Mouse (Mus musculus): Measurements from ENCODE around the gene Bmp4. TPM values are rescaled to one million over a fixed set of nuclear protein-coding genes. Genes with fewer than 3 reads are reported as not detected.
A peak's percentile ranks its signal among the peaks of the same experiment; 100 is the strongest.

Bmp4 gene
- 1.8 and 10.5 TPM in 2 replicates for total RNA-seq (2014; rRNA removed)
- polyA plus RNA-seq (2012; rRNA removed), result 5.2 and 10.0 TPM in 2 replicates

- DNase-seq (ENCODE audit: extremely low read depth, low read depth, low spot score), result no peak
- no peaks in the 10 kb centered on the region for H3K36me3 ChIP-seq (ENCODE audit: control insufficient read depth, insufficient read depth, low read length)
- WGBS, result 17% methylated on average over 26 of the region's 26 CpGs
- TF ChIP-seq POLR2A (IDR thresholded peaks at IDR 0.05; ENCODE audit: extremely low read depth, insufficient read depth, low read length) (no peak), CTCF (IDR thresholded peaks at IDR 0.05; ENCODE audit: low read depth, low read length) (no peak)
- H3K79me2 ChIP-seq (ENCODE audit: control insufficient read depth, insufficient read depth, low read length), result no peaks in the 10 kb centered on the region
- H3K4me3 ChIP-seq (ENCODE audit: insufficient read depth, low read depth, low read length), result peak within 1 kb of the TSS; percentile 65
- peak within 1 kb of the TSS; percentile 46 for H3K9ac ChIP-seq (ENCODE audit: low read depth, low read length)
- peaks cover 6% of the 10 kb centered on the region; the same call in 1 of the 2 replicates for H3K4me1 ChIP-seq (ENCODE audit: control insufficient read depth, insufficient read depth, low read length)
- H3K27ac ChIP-seq (replicated peaks; ENCODE audit: insufficient read depth, low read depth, low read length), result no peak within 1 kb of the TSS
- 0 out of 2 replicates have a peak, but pooled peaks cover 2% of the 10 kb centered on the region for H3K27me3 ChIP-seq (ENCODE audit: control insufficient read depth, insufficient read depth, low read length)
These were observed at the start of gene Bmp4 for GRCm38 (mm10) chr14:46390249-46390775. Gene Bmp4 (minus strand): TSS chr14:46390669.

GRCm38 (mm10) chr14:46439461-46440048 lies 49.1 kb upstream of the Bmp4 start:
- no peak for DNase-seq (ENCODE audit: extremely low read depth, low read depth, low spot score)
- WGBS, result 87% methylated on average over 5 of the region's 5 CpGs
- Histone ChIP-seq H3K27me3 (ENCODE audit: control insufficient read depth, insufficient read depth, low read length) (no peaks in the 10 kb centered on the region), H3K9ac (ENCODE audit: low read depth, low read length) (no peak overlapping the region), H3K4me3 (ENCODE audit: insufficient read depth, low read depth, low read length) (no peak overlapping the region), H3K4me1 (ENCODE audit: control insufficient read depth, insufficient read depth, low read length) (no peaks in the 10 kb centered on the region; the same call in 1 of the 2 replicates), H3K27ac (replicated peaks; ENCODE audit: insufficient read depth, low read depth, low read length) (no peak overlapping the region), H3K79me2 (ENCODE audit: control insufficient read depth, insufficient read depth, low read length) (no peaks in the 10 kb centered on the region), H3K36me3 (ENCODE audit: control insufficient read depth, insufficient read depth, low read length) (no peaks in the 10 kb centered on the region)
- no peak for TF ChIP-seq CTCF (IDR thresholded peaks at IDR 0.05; ENCODE audit: low read depth, low read length)
- no peak for TF ChIP-seq POLR2A (IDR thresholded peaks at IDR 0.05; ENCODE audit: extremely low read depth, insufficient read depth, low read length)

- no peak for TF ChIP-seq CTCF (IDR thresholded peaks at IDR 0.05; ENCODE audit: low read depth, low read length)
- no peak for TF ChIP-seq POLR2A (IDR thresholded peaks at IDR 0.05; ENCODE audit: extremely low read depth, insufficient read depth, low read length)
- WGBS, result 57% methylated on average over 9 of the region's 9 CpGs
- no peak for DNase-seq (ENCODE audit: extremely low read depth, low read depth, low spot score)
- Histone ChIP-seq H3K79me2 (ENCODE audit: control insufficient read depth, insufficient read depth, low read length) (no peaks in the 10 kb centered on the region), H3K9ac (ENCODE audit: low read depth, low read length) (no peak overlapping the region), H3K4me3 (ENCODE audit: insufficient read depth, low read depth, low read length) (no peak overlapping the region), H3K27ac (replicated peaks; ENCODE audit: insufficient read depth, low read depth, low read length) (no peak overlapping the region), H3K36me3 (ENCODE audit: control insufficient read depth, insufficient read depth, low read length) (no peaks in the 10 kb centered on the region), H3K4me1 (ENCODE audit: control insufficient read depth, insufficient read depth, low read length) (no peaks in the 10 kb centered on the region; the same call in 1 of the 2 replicates), H3K27me3 (ENCODE audit: control insufficient read depth, insufficient read depth, low read length) (no peaks in the 10 kb centered on the region)
These were observed 46.1 kb upstream of the Bmp4 start for GRCm38 (mm10) chr14:46436471-46437090.

GRCm38 (mm10) chr14:46430231-46430630 lies 39.8 kb upstream of the Bmp4 start:
- Histone ChIP-seq H3K79me2 (ENCODE audit: control insufficient read depth, insufficient read depth, low read length) (no peaks in the 10 kb centered on the region), H3K9ac (ENCODE audit: low read depth, low read length) (no peak overlapping the region), H3K27me3 (ENCODE audit: control insufficient read depth, insufficient read depth, low read length) (no peaks in the 10 kb centered on the region), H3K4me3 (ENCODE audit: insufficient read depth, low read depth, low read length) (no peak overlapping the region), H3K4me1 (ENCODE audit: control insufficient read depth, insufficient read depth, low read length) (no peaks in the 10 kb centered on the region; the same call in 1 of the 2 replicates), H3K27ac (replicated peaks; ENCODE audit: insufficient read depth, low read depth, low read length) (no peak overlapping the region), H3K36me3 (ENCODE audit: control insufficient read depth, insufficient read depth, low read length) (no peaks in the 10 kb centered on the region)
- no peak for TF ChIP-seq POLR2A (IDR thresholded peaks at IDR 0.05; ENCODE audit: extremely low read depth, insufficient read depth, low read length)
- TF ChIP-seq CTCF (IDR thresholded peaks at IDR 0.05; ENCODE audit: low read depth, low read length), result no peak
- DNase-seq (ENCODE audit: extremely low read depth, low read depth, low spot score), result no peak
- WGBS, result 92% methylated on average over 5 of the region's 5 CpGs

GRCm38 (mm10) chr14:46427251-46427650 lies 36.8 kb upstream of the Bmp4 start:
- Histone ChIP-seq H3K27ac (replicated peaks; ENCODE audit: insufficient read depth, low read depth, low read length) (no peak overlapping the region), H3K4me3 (ENCODE audit: insufficient read depth, low read depth, low read length) (no peak overlapping the region), H3K9ac (ENCODE audit: low read depth, low read length) (no peak overlapping the region), H3K36me3 (ENCODE audit: control insufficient read depth, insufficient read depth, low read length) (no peaks in the 10 kb centered on the region), H3K4me1 (ENCODE audit: control insufficient read depth, insufficient read depth, low read length) (no peaks in the 10 kb centered on the region; the same call in 1 of the 2 replicates), H3K27me3 (ENCODE audit: control insufficient read depth, insufficient read depth, low read length) (no peaks in the 10 kb centered on the region), H3K79me2 (ENCODE audit: control insufficient read depth, insufficient read depth, low read length) (no peaks in the 10 kb centered on the region)
- no peak for DNase-seq (ENCODE audit: extremely low read depth, low read depth, low spot score)
- TF ChIP-seq POLR2A (IDR thresholded peaks at IDR 0.05; ENCODE audit: extremely low read depth, insufficient read depth, low read length) (no peak), CTCF (IDR thresholded peaks at IDR 0.05; ENCODE audit: low read depth, low read length) (no peak)
- WGBS, result 95% methylated on average over 13 of the region's 13 CpGs

All from liver, adult 2 months (tissue).